Mouse (Mus musculus): ENCODE measurements around the gene Ncl. TPM values are rescaled to one million over a fixed set of nuclear protein-coding genes. Genes with fewer than 3 reads are reported as not detected.

Gene Ncl
- polyA plus RNA-seq, 1 experiment, result 4.9 TPM

- 30% methylated on average over 2 of the region's 2 CpGs for WGBS
- DNase-seq (ENCODE audit: low read depth, low spot score), result no peak
These were observed 22.9 kb downstream of the Ncl start for GRCm38 (mm10) chr1:86336330-86336729.

- DNase-seq (ENCODE audit: low read depth, low spot score), result no peak
- 93% methylated on average over 7 of the region's 8 CpGs for WGBS
These were observed 38.3 kb downstream of the Ncl start for GRCm38 (mm10) chr1:86320822-86321413.

- WGBS, result 29% methylated on average over 15 of the region's 15 CpGs
- no peak for DNase-seq (ENCODE audit: low read depth, low spot score)
These were observed 45.5 kb downstream of the Ncl start for GRCm38 (mm10) chr1:86313772-86314125.

GRCm38 (mm10) chr1:86313096-86313771 lies 46.0 kb downstream of the Ncl start:
- DNase-seq (ENCODE audit: low read depth, low spot score), result no peak
- WGBS, result 54% methylated on average over 16 of the region's 16 CpGs

- no peak for DNase-seq (ENCODE audit: low read depth, low spot score)
- WGBS, result 60% methylated on average over 3 of the region's 3 CpGs
These were observed 46.9 kb downstream of the Ncl start for GRCm38 (mm10) chr1:86312269-86312668.

GRCm38 (mm10) chr1:86311467-86312005 lies 47.7 kb downstream of the Ncl start:
- 52% methylated on average over 10 of the region's 10 CpGs for WGBS
- no peak for DNase-seq (ENCODE audit: low read depth, low spot score)

- 73% methylated on average over 15 of the region's 15 CpGs for WGBS
- DNase-seq (ENCODE audit: low read depth, low spot score), result no peak
These were observed 48.5 kb downstream of the Ncl start for GRCm38 (mm10) chr1:86310536-86311310.

- peak; percentile 58 for DNase-seq (ENCODE audit: low read depth, low spot score)
- 71% methylated on average over 7 of the region's 7 CpGs for WGBS
These were observed 49.8 kb downstream of the Ncl start for GRCm38 (mm10) chr1:86309270-86309833.

GRCm38 (mm10) chr1:86307871-86308641 lies 51.1 kb downstream of the Ncl start:
- WGBS, result 79% methylated on average over 4 of the region's 4 CpGs

GRCm38 (mm10) chr1:86307177-86307762 lies 51.9 kb downstream of the Ncl start:
- DNase-seq (ENCODE audit: low read depth, low spot score), result no peak
- 75% methylated on average over 7 of the region's 7 CpGs for WGBS

More at GRCm38 (mm10) chr1:86307871-86308641, 51.1 kb downstream of the Ncl start:
- DNase-seq (ENCODE audit: low read depth, low spot score), result no peak

- WGBS, result 73% methylated on average over 3 of the region's 3 CpGs
- DNase-seq (ENCODE audit: low read depth, low spot score), result no peak
These were observed 52.5 kb downstream of the Ncl start for GRCm38 (mm10) chr1:86306686-86307085.

GRCm38 (mm10) chr1:86303873-86304250 lies 55.3 kb downstream of the Ncl start:
- WGBS, result 8% methylated on average over 16 of the region's 16 CpGs

GRCm38 (mm10) chr1:86303063-86303872 lies 55.9 kb downstream of the Ncl start:
- peak; percentile 61 for DNase-seq (ENCODE audit: low read depth, low spot score)

More at GRCm38 (mm10) chr1:86303873-86304250, 55.3 kb downstream of the Ncl start:
- DNase-seq (ENCODE audit: low read depth, low spot score), result no peak

GRCm38 (mm10) chr1:86302532-86302931 lies 56.7 kb downstream of the Ncl start, which contains the start of gene B3gnt7:
Gene B3gnt7 (plus strand): TSS chr1:86302832.
- DNase-seq (ENCODE audit: low read depth, low spot score), result no peak
- 53% methylated on average over 6 of the region's 6 CpGs for WGBS

More at GRCm38 (mm10) chr1:86303063-86303872, 55.9 kb downstream of the Ncl start:
- WGBS, result under 1% methylated on average over 65 of the region's 65 CpGs

GRCm38 (mm10) chr1:86301221-86302091 lies 57.7 kb downstream of the Ncl start:
- no peak for DNase-seq (ENCODE audit: low read depth, low spot score)
- WGBS, result 31% methylated on average over 6 of the region's 6 CpGs

- WGBS, result 52% methylated on average over 7 of the region's 7 CpGs
- no peak for DNase-seq (ENCODE audit: low read depth, low spot score)
These were observed 58.5 kb downstream of the Ncl start for GRCm38 (mm10) chr1:86300731-86301130.

- DNase-seq (ENCODE audit: low read depth, low spot score), result no peak
- WGBS, result 61% methylated on average over 2 of the region's 2 CpGs
These were observed 59.1 kb downstream of the Ncl start for GRCm38 (mm10) chr1:86300093-86300492.

All from large intestine, adult 2 months (tissue).